Mouse (Mus musculus) megakaryocyte, embryonic 14.5 days (primary cell): ENCODE measurements around the gene Bend3. TPM values are rescaled to one million over a fixed set of nuclear protein-coding genes. Genes with fewer than 3 reads are reported as not detected.
"Not testable (repeated sequence)": the region's sequence is repeated elsewhere in the genome, so short reads cannot be mapped to it uniquely, and the experiment has no call there.

Experiments
- H3K27me3 ChIP-seq: replicated peaks from 2 replicates; pipeline ENCODE3; 2012; ENCODE audit warnings: inconsistent platforms
- H3K36me3 ChIP-seq: replicated peaks from 2 replicates; pipeline ENCODE3; 2012; ENCODE audit warnings: low read length, inconsistent platforms, mixed read lengths
- H3K4me1 ChIP-seq: 2 replicates; pipeline ENCODE4 v1.6.1; 2012; ENCODE audit warnings: inconsistent platforms
- H3K4me3 ChIP-seq: replicated peaks from 2 replicates; pipeline ENCODE3; 2012; ENCODE audit warnings: moderate library complexity, mild to moderate bottlenecking, inconsistent platforms
- H3K9me3 ChIP-seq: 2 replicates; pipeline ENCODE4 v1.6.1; 2012; ENCODE audit warnings: inconsistent platforms
- FLI1 ChIP-seq: IDR thresholded peaks from 2 replicates; pipeline ENCODE4 v1.6.1; 2012; ENCODE audit warnings: low read length, inconsistent platforms, mixed read lengths
- GATA1 ChIP-seq: IDR thresholded peaks from 3 replicates; pipeline ENCODE4 v1.6.1; 2012; ENCODE audit warnings: mixed read lengths, low read length, inconsistent platforms, borderline replicate concordance
- polyA plus RNA-seq: library from polyadenylated mRNA; stranded (reverse); fragments of >175 nt; gene quantifications from 2 replicates; pipeline ENCODE4 v1.2.3, GENCODE M21; 2012; ENCODE audit warnings: low replicate concordance; ENCODE audit not compliant: insufficient read depth

Gene Bend3
- polyA plus RNA-seq, 1 experiment, result 2.5 TPM

GRCm38 (mm10) chr10:43518368-43518767, 39.7 kb downstream of the Bend3 start:
- Histone ChIP-seq H3K4me3 (no peak overlapping the region), H3K36me3 (peaks cover under 1% of the 10 kb centered on the region), H3K27me3 (no peaks in the 10 kb centered on the region), H3K9me3 (no peaks in the 10 kb centered on the region), H3K4me1 (0 out of 2 replicates have a peak, but pooled peaks cover under 1% of the 10 kb centered on the region)
- TF ChIP-seq FLI1, result no peak
- no peak for TF ChIP-seq GATA1

GRCm38 (mm10) chr10:43519977-43520376, 41.3 kb downstream of the Bend3 start:
- H3K4me3 ChIP-seq, result no peak overlapping the region
- TF ChIP-seq FLI1, result no peak
- TF ChIP-seq GATA1, result no peak
- H3K9me3 ChIP-seq, result no peaks in the 10 kb centered on the region
- peaks cover 4% of the 10 kb centered on the region for H3K36me3 ChIP-seq
- no peaks in the 10 kb centered on the region for H3K27me3 ChIP-seq
- H3K4me1 ChIP-seq, result 0 out of 2 replicates have a peak, but pooled peaks cover 3% of the 10 kb centered on the region

- peaks cover 44% of the 10 kb centered on the region for H3K36me3 ChIP-seq
- H3K27me3 ChIP-seq, H3K9me3 ChIP-seq, H3K4me1 ChIP-seq, H3K4me3 ChIP-seq: not testable (repeated sequence)
Observed at GRCm38 (mm10) chr10:43523931-43524330, 45.3 kb downstream of the Bend3 start, which contains the start of gene Gm9803. Gene Gm9803 (plus strand): TSS chr10:43524084.

GRCm38 (mm10) chr10:43527283-43528269, 48.9 kb downstream of the Bend3 start:
- peaks cover 79% of the 10 kb centered on the region for H3K36me3 ChIP-seq

GRCm38 (mm10) chr10:43534382-43534781, 55.8 kb downstream of the Bend3 start:
- Histone ChIP-seq H3K9me3 (no peaks in the 10 kb centered on the region), H3K36me3 (peaks cover 57% of the 10 kb centered on the region), H3K4me1 (peaks cover 28% of the 10 kb centered on the region), H3K27me3 (no peaks in the 10 kb centered on the region), H3K4me3 (no peak overlapping the region)
- TF ChIP-seq GATA1, result no peak
- TF ChIP-seq FLI1, result no peak

More at GRCm38 (mm10) chr10:43527283-43528269, 48.9 kb downstream of the Bend3 start:
- no peak for TF ChIP-seq FLI1
- TF ChIP-seq GATA1, result no peak
- no peaks in the 10 kb centered on the region for H3K27me3 ChIP-seq
- no peaks in the 10 kb centered on the region for H3K9me3 ChIP-seq
- peaks cover 9% of the 10 kb centered on the region; the same call in 1 of the 2 replicates for H3K4me1 ChIP-seq
- H3K4me3 ChIP-seq, result no peak overlapping the region

DNA sequence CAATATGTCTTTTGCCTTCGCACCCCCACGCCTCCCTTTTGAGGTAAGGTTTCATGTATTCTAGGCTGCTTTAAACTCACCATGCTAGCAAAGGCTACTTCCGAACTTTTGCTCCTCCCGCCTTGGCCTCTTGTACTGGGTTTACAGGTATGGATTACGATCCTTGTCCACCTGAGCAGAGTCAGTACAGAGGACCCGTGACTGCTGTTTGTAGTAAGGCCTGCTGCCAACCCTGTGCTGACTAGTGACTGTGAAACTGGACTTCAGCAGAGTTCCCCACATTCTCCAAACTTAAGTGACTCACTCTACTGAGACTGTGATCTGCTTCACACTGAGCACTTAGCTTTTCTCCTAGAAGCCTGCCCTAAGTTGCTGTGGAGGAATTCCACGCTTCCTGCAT, 59.0 kb downstream of the Bend3 start:
- H3K27me3 ChIP-seq, result no peaks in the 10 kb centered on the region
- H3K4me3 ChIP-seq, result no peak overlapping the region
- H3K9me3 ChIP-seq, result no peaks in the 10 kb centered on the region
- TF ChIP-seq GATA1 (no peak), FLI1 (no peak)
- peaks cover 35% of the 10 kb centered on the region for H3K4me1 ChIP-seq
- H3K36me3 ChIP-seq, result peaks cover 26% of the 10 kb centered on the region

DNA sequence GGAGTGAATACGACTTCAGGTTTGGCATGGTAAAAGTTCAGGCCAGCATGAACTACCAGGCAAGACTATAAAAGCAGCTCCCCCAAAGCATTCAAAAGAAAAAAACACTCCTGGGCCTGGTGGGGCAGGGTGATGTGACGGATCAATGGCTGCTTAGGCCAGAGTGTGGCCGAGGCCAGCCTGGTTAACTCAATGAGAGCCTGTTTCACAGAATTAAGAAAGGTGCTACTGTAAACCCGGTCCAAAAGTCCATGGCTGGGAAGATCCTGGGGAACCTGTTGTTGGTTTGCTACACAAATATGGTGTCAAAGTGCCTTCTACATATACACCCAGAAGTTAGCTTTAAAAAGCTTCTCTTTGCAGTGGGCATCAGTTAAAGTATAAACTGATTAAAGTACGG, 60.2 kb downstream of the Bend3 start:
- Histone ChIP-seq H3K27me3 (no peaks in the 10 kb centered on the region), H3K4me3 (no peak overlapping the region), H3K4me1 (peaks cover 35% of the 10 kb centered on the region), H3K36me3 (peaks cover 16% of the 10 kb centered on the region), H3K9me3 (no peaks in the 10 kb centered on the region)
- TF ChIP-seq GATA1 (no peak), FLI1 (no peak)

- no peaks in the 10 kb centered on the region for H3K9me3 ChIP-seq
- no peaks in the 10 kb centered on the region for H3K27me3 ChIP-seq
Observed at GRCm38 (mm10) chr10:43539746-43540310, 61.2 kb downstream of the Bend3 start.

GRCm38 (mm10) chr10:43540442-43541152, 62.0 kb downstream of the Bend3 start, which contains the start of gene 1700021F05Rik:
Gene 1700021F05Rik (minus strand): TSS chr10:43540994.
- Histone ChIP-seq H3K4me1 (peaks cover 29% of the 10 kb centered on the region), H3K36me3 (peaks cover 12% of the 10 kb centered on the region), H3K27me3 (no peaks in the 10 kb centered on the region), H3K9me3 (no peaks in the 10 kb centered on the region), H3K4me3 (peak within 1 kb of the TSS; percentile 91)
- TF ChIP-seq GATA1 (no peak), FLI1 (no peak)

More at GRCm38 (mm10) chr10:43539746-43540310, 61.2 kb downstream of the Bend3 start:
- Histone ChIP-seq H3K4me3 (peak overlapping the region; percentile 91), H3K4me1 (peaks cover 29% of the 10 kb centered on the region), H3K36me3 (peaks cover 16% of the 10 kb centered on the region)
- TF ChIP-seq GATA1, result no peak
- TF ChIP-seq FLI1, result no peak
